Mouse (Mus musculus): ENCODE measurements at regions not wholly inside any gene's neighbourhood (a gene's known extent, or its start where the extent isn't known, plus 50 kb on each side); places are given as distances from the start of the nearest gene placed in this dataset.

DNA sequence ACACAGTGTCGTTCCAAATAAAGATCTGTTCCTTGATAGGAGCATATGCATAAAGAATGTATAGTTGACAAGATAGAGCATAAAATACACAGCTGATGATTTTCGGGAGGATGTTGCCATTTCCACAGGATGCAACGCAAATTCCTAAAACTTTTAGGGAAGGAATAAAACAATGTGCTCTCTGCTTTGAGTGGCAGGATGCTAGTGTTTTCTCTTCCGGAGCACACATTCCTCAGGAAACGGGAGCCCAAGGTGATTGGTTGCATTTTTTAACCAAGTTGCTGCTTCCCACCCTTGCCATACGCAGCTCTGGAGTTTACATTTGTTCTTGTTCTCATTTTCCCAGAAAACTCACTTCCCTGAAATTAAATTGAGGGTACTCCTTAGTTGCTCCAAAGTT, 116.8 kb upstream of the Arhgap28 start:
- no peak for DNase-seq (ENCODE audit: low spot score)

DNA sequence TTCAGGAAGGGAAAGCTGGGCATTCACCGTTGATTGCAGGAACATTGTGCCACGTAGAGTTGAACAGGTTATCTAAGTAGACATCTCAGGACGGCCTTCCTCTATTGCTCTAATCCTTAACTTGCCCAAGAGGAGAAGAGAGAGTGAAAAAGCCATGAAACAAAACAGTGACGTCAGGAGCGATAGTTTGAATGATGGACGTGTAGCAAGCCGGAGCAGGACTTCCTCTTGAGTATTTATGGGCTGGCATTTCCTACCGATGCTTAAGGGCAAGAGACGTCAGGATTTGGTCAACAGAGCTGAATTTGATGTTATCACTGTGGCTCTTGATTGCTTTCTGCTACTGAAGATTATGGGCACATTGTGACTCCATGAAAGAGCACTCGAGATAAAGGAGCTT, 130.5 kb upstream of the Arhgap28 start:
- no peak for DNase-seq (ENCODE audit: low spot score)

DNA sequence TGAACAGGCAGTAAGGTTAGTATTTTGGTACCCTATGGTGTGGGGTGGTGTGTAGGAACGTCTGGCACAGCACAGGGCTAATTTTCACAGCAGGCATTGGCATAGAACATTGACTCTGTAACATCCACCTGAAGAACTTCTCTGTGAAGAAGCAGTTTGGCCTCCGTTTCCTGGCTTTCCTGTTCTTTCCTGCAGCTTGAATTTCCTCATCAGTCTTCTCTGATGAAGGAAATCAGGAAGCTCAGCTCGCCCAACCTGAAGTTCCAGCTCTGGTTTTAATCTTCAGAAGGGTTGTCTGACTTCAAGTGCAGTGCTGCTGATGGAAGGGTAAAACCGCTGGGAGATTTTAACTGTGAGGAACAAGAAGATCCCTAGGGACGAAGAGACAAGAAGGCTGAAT, 131.5 kb upstream of the Arhgap28 start:
- DNase-seq (ENCODE audit: low spot score), result no peak

DNA sequence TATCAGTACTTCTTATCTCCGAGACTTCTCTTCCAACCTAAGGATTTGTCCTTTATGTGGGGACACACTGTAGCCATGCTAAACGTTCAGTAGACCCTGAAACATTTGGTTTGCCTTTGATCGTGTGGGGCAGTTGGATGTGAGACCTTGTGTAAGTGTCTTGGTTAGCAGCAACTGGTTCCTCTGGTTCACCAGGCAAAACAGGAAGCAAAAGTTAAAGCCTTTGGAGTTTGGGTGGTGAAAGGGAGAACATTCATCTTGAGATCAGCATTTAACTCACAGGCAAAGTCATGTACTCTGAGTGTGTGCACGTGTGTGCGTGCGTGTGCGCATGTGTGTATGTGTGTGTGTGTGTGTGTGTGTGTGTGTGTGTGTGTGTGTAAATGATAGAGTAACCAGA, 130.3 kb upstream of the L3mbtl4 start:
- DNase-seq (ENCODE audit: low spot score), result no peak

DNA sequence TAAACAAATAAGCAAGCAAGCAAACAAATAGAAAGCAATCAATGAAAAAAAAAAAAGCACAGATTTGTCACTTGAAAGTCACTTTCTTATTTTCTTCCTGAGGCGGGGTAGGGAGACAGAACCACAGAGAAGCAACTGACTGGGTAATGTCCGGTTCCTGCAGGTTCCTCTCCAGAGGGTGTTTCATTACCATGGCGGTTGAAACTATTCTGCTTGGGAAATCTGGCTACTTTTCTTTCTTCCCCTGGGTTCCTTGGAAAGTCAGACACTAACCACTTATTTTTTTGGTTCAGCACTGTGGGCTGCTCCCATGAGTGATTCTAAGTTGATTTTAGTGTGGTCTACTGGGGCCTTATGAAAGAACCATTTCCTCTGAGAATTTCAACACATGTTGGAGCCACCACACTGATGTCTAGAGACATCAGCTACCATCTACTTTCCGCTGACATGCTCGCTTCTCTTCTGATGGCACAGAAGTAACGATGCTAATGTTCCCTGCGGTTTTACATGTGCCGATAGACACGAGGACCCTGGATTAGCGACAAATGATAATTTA, 124.3 kb upstream of the L3mbtl4 start:
- no peak for DNase-seq (ENCODE audit: low spot score)

DNA sequence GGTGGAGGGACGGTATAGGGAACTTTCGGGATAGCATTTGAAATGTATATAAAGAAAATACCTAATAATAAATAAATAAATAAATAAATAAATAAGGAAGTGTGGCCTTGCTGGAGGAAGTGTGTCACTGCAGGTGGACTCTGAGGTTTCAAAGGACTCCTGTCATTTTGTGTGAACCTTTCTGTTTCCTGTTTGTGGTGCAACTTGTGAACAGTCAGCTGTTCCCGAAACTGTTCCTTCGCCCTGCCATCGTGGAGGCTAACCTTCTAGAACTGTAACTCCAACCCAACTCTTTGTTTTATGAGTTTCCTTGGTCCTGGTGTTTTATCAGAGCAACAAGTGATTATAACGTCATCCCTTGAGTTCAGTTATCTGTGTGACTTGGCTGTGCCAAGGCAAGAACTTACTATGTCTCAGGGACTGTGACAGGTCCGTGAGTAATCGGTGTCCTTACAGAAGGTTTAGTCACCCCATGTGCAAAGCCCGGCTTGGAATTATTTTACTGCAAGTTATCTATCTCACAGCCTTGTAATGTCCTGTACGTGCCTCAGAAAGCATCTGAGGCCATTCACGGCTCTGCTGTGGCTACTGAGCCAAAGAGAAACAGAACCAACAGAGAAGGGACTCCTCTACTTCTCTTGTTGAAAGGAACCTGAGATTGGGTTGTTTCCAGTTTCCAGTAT, 121.0 kb upstream of the L3mbtl4 start:
- no peak for DNase-seq (ENCODE audit: low spot score)

DNA sequence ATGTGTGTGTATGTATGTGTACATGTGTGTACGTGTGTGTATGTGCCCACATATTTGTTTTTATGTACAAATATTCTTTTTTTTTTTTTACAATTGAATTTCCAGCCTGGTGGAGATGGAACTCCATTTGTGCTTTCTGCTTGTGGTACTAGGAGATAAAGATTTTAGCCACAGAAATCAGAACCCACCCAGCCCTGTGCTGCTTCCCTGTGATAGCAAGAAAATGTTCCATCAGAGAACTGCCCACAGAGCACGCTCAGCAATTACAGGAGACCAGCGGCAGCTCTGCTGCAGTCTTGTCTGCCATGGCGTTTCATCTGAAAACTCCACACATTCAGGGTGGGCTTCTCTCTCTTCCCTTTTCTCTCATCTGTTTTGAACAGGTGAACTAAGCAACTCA, 118.7 kb upstream of the L3mbtl4 start:
- no peak for DNase-seq (ENCODE audit: low spot score)

DNA sequence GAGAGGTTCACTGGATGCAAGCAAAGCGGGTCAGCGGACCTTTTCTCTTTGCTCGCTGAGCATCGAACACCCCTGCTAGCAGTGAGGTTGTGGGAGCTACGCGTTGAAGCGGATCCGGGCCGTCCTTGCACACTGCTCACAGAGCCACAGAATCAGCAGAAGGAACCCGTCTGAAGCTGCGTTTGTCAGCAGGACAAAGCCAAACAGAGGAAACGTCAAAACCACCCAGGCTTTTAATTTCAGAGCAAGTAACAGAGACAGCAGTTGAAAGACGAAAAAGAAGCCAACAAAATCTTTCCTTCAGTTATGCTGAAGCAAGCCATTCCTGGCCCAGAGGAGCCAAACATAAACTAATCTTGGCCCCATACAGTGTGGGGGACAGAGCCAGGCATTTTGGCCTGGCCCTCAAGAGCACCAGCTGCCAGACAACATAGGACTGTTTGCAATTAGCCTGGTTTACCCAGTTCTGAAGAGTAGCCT, 115.4 kb upstream of the L3mbtl4 start:
- DNase-seq (ENCODE audit: low spot score), result peak; percentile 18

DNA sequence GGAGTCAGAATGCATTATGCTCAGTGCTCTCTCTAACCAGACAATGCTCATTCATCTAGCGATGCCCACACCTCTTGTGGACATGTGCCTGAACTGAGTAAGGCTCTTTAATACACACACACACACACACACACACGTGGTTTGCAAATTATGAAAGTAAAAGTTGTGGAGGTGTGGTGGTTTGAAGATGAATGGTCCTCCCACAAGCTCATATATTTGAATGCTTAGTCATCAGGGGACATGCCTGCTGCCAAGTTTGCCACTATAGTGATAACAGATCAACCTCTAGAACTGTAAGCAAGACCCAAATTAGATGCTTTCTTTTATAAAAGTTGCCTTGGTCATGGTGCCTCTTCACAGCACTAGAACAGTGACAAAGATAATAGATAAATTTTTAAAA, 112.5 kb upstream of the L3mbtl4 start:
- no peak for DNase-seq (ENCODE audit: low spot score)

DNA sequence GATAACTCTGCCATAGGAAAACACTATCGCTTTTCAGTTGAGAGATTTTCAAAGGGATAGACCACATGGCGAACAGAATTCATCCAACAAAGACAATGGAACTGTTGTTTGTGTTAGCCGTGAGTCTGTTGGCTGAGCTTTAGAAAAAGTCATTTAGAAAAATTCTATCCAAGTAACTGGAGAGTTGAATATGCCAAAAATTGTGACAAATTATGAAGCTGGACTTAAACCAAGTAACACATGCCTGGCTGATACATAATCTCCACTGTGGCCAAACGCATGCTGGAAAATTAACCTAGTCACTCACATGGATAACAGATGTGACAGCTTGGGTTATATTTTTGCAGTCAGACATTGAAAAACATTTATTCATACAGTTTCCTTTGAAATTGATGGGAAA, 110.1 kb upstream of the L3mbtl4 start:
- DNase-seq (ENCODE audit: low spot score), result no peak

DNA sequence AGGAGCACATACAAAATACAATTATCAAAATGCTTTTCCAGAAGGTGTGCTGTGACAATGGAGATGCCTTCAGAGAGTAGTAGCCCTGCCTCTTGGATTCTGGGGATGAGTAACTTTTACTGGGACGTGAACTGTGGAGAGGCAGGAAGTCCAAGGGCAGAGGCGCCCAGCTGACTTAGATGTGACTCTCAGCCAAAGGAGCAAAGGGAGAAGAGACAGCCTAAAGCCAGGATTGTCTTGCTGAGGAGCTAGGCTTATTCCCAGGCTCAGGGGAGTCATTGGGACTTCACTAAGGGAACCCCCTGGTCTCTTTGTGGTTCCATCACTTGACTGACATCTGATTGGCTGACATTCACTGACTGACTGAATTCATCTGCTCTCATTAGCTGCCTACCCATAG, 108.9 kb upstream of the L3mbtl4 start:
- DNase-seq (ENCODE audit: low spot score), result no peak

DNA sequence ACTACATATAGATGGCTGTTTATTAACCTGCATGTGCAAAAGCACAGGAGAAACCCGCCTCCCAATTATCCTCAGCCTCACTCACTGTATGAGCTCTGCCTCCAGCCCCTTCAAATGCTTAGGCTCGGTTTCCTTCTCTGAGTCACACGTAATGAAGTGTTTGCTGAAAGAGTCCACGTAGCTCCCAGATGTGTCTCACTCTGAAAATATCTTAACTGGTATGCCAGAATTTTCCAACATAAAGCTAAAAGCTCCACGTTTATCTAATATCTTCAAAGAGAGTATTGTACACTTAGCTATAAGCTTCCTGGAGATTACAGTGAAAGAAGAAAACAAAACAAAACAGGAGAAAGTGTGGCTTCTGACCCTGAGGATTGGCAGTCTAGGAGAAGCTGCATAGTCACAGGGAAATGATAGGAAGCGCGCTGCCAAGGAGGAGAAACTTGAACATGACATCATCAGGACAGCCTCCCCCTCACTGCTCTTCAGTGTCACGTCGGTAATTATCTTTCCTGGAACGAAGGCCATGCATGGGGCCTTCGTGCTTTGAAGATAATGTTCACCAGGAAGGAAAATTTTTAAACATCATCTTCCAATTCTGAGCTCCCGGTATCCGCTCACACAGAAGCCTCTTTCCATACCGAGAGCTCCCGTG, 108.3 kb upstream of the L3mbtl4 start:
- DNase-seq (ENCODE audit: low spot score), result no peak

DNA sequence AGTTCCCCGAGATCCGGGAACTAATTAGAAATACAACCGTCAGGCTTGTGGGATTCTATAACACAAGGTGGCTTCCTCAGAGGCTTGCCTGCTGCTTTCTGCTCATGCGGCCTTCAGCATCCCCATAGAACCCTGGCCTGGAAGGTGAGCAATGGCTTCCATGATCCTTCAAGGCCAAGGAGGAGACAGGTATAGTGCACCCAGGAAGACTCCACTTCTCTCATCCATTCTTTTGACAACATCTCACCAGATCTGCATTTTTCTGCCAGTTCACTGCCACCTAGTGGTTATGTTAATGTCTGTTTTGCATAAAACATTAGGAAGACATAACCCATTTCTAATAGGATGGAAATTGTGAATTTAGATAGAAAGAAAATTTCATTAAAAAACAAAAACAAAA, 107.2 kb upstream of the L3mbtl4 start:
- DNase-seq (ENCODE audit: low spot score), result peak; percentile 71

DNA sequence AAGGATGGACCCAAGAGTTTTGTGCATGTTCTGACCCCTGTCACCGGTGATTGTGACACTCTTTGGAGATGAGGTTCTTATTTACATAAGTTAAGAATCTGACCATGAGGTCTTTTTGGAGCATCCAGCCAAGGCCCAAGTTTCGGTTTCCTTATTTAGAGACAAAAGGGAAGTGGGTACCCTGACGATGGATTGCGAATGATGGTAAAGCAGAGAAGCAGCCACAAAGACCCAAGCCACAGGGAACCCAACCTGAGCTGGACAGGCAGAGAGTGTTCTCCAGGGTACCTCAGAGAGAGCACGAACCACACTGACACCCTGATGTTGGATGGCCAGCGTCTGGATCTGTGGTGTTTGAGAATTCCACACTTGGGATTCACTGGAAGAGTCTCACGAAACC, 100.8 kb upstream of the L3mbtl4 start:
- no peak for DNase-seq (ENCODE audit: low spot score)

DNA sequence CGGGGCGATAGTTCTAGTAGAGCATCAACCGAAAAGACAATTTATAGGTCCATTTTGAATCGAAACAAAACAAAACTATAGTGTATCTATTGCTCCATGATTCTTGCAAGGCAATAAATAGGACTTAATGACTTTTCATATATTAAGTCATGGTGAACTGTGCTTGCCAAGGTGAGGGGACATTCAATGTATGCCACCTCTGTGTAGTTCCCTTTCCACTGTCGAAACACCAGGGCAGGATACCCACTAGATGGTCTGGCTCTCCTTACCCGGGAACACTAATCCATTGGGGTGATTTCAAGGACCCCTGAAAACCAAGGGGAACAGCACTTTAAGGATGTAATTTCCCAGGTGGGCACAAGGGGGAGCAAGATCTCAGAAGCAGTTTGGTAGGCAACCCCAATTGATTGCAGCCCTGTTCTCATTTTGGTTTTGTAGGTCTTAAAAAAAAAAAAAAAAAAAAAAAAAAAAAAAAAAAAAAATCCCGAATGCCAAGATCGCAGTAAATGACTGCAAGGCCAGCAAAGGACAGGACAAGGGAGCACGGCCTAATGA, 96.9 kb upstream of the L3mbtl4 start:
- peak; percentile 81 for DNase-seq (ENCODE audit: low spot score)

DNA sequence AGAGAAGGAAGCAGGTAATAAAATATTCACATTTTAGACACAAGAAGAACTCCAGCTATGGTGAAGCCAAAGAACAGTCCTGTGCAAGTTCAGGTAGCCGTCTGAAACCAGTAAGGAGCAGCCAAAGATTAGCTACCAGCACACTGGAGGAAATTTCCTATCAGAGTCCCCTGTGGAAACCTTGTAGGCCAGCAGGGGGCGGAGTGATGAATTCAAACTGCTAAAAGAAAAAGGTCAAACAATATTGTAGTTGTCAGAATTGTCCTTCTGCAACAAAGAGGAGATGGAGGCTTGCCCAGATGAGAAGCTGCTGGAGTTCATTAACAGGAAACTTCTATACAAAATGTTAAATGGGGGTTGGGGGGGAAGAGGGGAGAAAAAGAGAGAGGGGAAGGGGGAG, 95.8 kb upstream of the L3mbtl4 start:
- DNase-seq (ENCODE audit: low spot score), result peak; percentile 75

DNA sequence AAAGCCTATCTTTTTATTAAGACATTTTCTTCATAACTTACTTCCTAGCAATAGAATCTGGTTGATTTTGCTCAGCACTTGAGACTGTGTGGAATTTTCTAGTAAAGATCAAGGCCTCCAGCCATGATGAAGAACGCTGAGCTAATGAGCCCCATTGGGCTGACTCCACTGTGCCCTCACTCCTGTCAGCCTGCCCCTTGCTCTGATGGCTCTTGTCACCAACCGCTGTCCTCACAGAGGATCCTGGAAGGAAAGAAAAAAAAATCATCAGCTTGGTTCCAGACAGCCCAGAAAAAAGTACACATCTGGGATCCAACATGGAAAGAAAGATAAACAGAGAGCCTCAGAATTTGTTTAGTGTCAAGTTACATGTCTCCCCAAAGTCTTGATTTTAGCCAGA, 88.2 kb upstream of the L3mbtl4 start:
- no peak for DNase-seq (ENCODE audit: low spot score)

DNA sequence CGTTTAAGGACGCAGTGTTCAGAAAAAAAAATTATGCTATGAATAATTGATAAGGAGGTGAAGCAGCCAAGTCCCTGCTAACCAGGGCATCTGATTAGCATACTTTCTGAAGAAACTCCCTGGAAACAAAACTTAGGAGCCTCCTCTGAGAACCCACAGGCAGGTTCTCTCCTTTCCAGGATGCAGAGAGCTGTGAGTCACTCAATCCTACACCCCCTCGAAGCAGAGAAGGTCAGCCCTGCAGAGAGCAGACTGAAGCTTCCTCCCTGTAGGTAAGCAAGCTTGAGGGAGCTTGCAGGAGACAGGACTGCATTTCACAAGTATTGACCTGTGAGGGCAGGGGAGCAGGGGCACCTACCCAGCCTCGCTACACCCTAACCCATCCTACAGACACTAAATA, 83.7 kb upstream of the L3mbtl4 start:
- no peak for DNase-seq (ENCODE audit: low spot score)

DNA sequence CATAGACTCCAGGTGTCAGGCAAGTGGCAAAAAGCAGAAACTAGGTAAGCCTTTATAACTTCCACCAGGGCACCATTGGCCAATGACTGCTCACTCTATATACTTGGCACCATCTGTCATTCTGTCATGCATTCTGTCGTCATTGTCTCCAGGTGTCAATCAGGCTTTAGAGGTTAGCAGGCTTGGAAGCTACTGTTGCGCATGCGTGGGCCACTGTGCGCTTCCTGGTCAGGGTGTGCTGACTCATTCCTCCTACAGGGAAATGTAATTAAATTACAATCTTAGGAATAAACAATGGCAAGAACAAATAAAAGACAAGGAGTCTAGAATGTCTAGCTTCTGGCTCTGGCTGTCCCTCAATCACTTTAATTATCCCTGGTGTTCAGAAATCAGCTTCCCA, 68.1 kb upstream of the L3mbtl4 start:
- DNase-seq (ENCODE audit: low spot score), result no peak

DNA sequence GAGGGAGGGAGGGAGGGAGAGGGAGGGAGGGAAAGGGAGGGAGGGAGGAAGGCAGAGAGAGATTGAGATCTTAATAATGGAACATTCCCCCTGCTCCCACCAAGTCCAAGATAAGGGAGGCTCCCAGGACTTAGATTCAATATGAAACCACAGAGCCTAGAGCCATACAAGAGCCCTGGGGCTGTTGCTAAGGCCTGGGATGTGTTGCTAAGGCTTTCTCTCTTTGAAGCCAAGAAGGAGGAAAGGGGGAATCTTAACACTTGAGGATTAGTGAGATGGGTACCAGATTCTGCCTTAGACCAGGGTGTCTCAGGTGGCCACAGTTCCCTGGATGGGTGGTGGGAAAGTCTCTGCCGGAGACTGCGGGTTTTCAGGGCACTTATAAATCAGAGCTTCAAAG, 64.8 kb upstream of the L3mbtl4 start:
- DNase-seq (ENCODE audit: low spot score), result no peak

DNA sequence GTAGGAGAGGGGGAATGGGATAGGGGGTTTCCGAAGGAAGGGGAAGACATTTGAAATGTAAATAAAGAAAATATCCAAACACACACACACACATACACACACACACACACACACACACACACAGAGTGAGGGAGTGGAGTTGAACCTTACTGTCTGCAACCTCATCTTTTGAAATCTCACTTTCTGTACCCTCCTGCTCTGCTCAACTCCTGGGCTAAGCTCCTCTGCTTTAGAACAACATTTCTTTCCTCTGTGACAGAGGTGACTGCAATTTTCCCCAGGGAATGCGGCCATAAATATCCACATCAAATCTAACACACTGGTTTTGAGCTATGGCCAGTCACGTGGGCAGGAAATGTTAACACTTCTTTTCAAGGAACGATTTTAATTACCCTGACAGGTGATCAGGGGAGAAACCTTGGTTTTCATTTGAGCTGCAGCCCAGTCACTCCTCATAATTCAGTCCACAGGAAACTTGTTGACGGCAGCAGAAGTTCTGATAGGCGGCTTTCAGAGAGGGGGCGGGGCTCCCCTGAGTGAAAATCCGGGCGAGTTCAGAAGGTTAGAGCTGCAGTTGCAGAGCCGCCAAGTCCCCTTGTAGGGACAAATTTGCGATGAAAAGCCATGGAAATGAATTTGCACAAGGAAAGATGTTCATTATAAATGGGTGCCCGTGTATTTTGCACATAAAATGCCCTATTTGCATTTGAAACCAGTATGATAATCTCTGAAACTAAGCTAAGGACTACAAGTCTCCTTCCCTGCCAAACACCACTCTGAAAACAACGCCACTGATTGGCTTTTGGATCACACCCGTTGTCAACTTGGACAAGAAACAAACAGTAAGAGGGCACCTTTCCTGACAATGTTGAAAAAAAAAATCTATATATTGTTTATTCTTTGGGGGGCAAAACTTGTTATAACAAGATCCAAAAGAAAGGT, 63.0 kb upstream of the L3mbtl4 start:
- peak; percentile 67 for DNase-seq (ENCODE audit: low spot score)

DNA sequence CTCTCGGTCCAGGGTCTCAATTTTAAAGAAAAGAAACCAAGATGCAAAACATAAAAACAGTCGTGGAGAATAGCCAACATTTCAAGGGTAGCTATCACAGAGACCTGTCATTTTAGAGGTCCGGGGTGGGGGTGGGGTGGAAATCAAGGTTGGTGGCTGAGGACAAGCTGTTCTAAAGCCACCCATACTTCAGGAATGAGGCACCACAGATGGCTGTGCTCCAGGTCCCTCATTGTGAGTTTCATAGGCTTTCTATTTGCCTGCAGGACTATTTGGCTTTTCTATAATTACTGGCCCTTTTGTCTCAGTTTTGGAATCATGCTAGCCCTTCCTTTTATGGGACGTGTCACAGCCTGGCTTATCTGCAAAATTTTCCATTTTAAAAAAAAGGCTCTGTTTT, 55.4 kb upstream of the L3mbtl4 start:
- DNase-seq (ENCODE audit: low spot score), result no peak

All from retina, embryonic 14.5 days (tissue).